Mouse (Mus musculus) C2C12 (cell line): ENCODE measurements around the gene 4930430F08Rik.

Source experiments
- CTCF ChIP-seq: IDR thresholded peaks from one replicate; pipeline ENCODE4 v1.5.1; 2011; ENCODE audit not compliant: control insufficient read depth, insufficient read depth, insufficient read length
- MAX ChIP-seq: IDR thresholded peaks from one replicate; pipeline ENCODE4 v1.6.1; 2011; ENCODE audit warnings: mild to moderate bottlenecking, control low read depth
- MYOG ChIP-seq: IDR thresholded peaks from one replicate; pipeline ENCODE4 v1.6.1; 2011; ENCODE audit not compliant: control insufficient read depth, insufficient read length; ENCODE audit errors: extremely low read depth

GRCm38 (mm10) chr10:100575294-100575693 is 14.9 kb downstream of the 4930430F08Rik start:
- no peak for TF ChIP-seq MAX
- TF ChIP-seq MYOG: no peak
- TF ChIP-seq CTCF: no peak
